ENCODE assay signal across 9 mouse cellular contexts in genomic region chr8:79350094-79350593, GRCm38 (mm10). TPM values are rescaled to one million over a fixed set of nuclear protein-coding genes. Genes with fewer than 3 reads are reported as not detected.
A peak's percentile ranks its signal among the peaks of the same experiment; 100 is the strongest.
DNase-seq lines count a peak whose midpoint lies in the region; ATAC-seq and TF ChIP-seq lines count a peak whose summit lies in the region.
"Had no signal": no experiment of that assay in that cellular context is flagged by ENCODE, and none has a peak within 500 bp of the region (broad histone marks: within the 10 kb centered on the region; RNA-seq: fewer than 3 reads in every experiment).

No protein-coding gene starts in this region.

- 52% methylated on average over 6 of the region's 6 CpGs for WGBS in hindbrain, embryonic 14.5 days
- WGBS in neural tube, embryonic 14.5 days: 43% methylated on average over 6 of the region's 6 CpGs

- H3K27ac ChIP-seq in hindbrain, embryonic 14.5 days: peak overlapping the region; percentile 66
- H3K27ac ChIP-seq in neural tube, embryonic 14.5 days (ENCODE audit: low read depth, low read length): peak overlapping the region; percentile 57
- H3K27ac ChIP-seq: limb, embryonic 12.5 days had no signal

- H3K27me3 ChIP-seq in Patski: no peaks in the 10 kb centered on the region
- no peaks in the 10 kb centered on the region for H3K27me3 ChIP-seq in hindbrain, embryonic 14.5 days (ENCODE audit: control insufficient read depth, insufficient read depth, low read length)
- H3K27me3 ChIP-seq in neural tube, embryonic 14.5 days (ENCODE audit: control insufficient read depth, insufficient read depth, low read length): no peaks in the 10 kb centered on the region
- H3K27me3 ChIP-seq: limb, embryonic 12.5 days had no signal

- intact Hi-C loops in left cerebral cortex, postnatal 14 days (cut with DNase I): no loop called here

- DNase-seq in Patski (ENCODE audit: low read depth, low spot score): peak; percentile 28
- DNase-seq in cerebellum, adult 9-10 months: peak; percentile 95
- DNase-seq in gastrocnemius, postnatal 25 days: peak; percentile 76
- DNase-seq in hindbrain, embryonic 14.5 days (ENCODE audit: low spot score): peak; percentile 53
- peak; percentile 55 to 80 for DNase-seq in left cerebral cortex, postnatal 14 days (ENCODE audit: low spot score in 2 of 2)
- no peak for DNase-seq in thymus, postnatal 10 days (ENCODE audit: low spot score in 2 of 2)
- no peak for DNase-seq in spleen, postnatal 10 days (ENCODE audit: low spot score in 2 of 2)

- H3K4me1 ChIP-seq in hindbrain, embryonic 14.5 days (replicated peaks; ENCODE audit: control insufficient read depth, insufficient read depth, low read length): peaks cover 14% of the 10 kb centered on the region; the same call in 1 of the 2 replicates
- peaks cover 17% of the 10 kb centered on the region for H3K4me1 ChIP-seq in neural tube, embryonic 14.5 days (ENCODE audit: control insufficient read depth, insufficient read depth, low read length)

- H3K4me2 ChIP-seq in hindbrain, embryonic 14.5 days (replicated peaks): no peak overlapping the region
- H3K4me2 ChIP-seq in neural tube, embryonic 14.5 days (ENCODE audit: low read depth, low read length): no peak overlapping the region
- H3K4me2 ChIP-seq: limb, embryonic 12.5 days had no signal

- CTCF ChIA-PET in Patski (lab: Charles Lee): interaction anchor here (1.4 kb wide), 1 partner anchor 10 kb away, joined by 4 read pairs; no protein-coding TSS in a partner anchor

- no peak for ATAC-seq in Patski
- ATAC-seq in hindbrain, embryonic 14.5 days (ENCODE audit: low FRiP score): peak; percentile 79
- peak; percentile 62; the same call in 1 of the 2 replicates for ATAC-seq in neural tube, embryonic 14.5 days (ENCODE audit: low read depth)

- TF ChIP-seq CTCF in Patski (IDR thresholded peaks at IDR 0.05): no peak

- H3K4me3 ChIP-seq in hindbrain, embryonic 14.5 days (replicated peaks; ENCODE audit: low read length): no peak overlapping the region
- no peak overlapping the region for H3K4me3 ChIP-seq in neural tube, embryonic 14.5 days (ENCODE audit: low read depth, low read length)
- H3K4me3 ChIP-seq: limb, embryonic 12.5 days had no signal

- peaks cover 60% of the 10 kb centered on the region for H3K36me3 ChIP-seq in hindbrain, embryonic 14.5 days (replicated peaks; ENCODE audit: control insufficient read depth, insufficient read depth)
- H3K36me3 ChIP-seq in neural tube, embryonic 14.5 days (ENCODE audit: control insufficient read depth, insufficient read depth, low read length): peaks cover 9% of the 10 kb centered on the region

- POLR2A ChIA-PET in Patski (lab: Charles Lee): no interaction called here

- in situ Hi-C loops in Patski (cut with MboI; ENCODE audit: low pct_unique_long_range_greater_than_20kb): no loop called here

- no peaks in the 10 kb centered on the region for H3K9me3 ChIP-seq in hindbrain, embryonic 14.5 days (ENCODE audit: control insufficient read depth, low read length)
- H3K9me3 ChIP-seq in neural tube, embryonic 14.5 days (ENCODE audit: control insufficient read depth, low read length): no peaks in the 10 kb centered on the region
- H3K9me3 ChIP-seq: limb, embryonic 12.5 days had no signal

- H3K9ac ChIP-seq in hindbrain, embryonic 14.5 days: no peak overlapping the region
- no peak overlapping the region for H3K9ac ChIP-seq in neural tube, embryonic 14.5 days (replicated peaks; ENCODE audit: low read depth, low read length)
- H3K9ac ChIP-seq: limb, embryonic 12.5 days had no signal

RNA-seq across cellular contexts. Expression of gene Smad1, which starts 49.2 kb away (rescaled TPM):
- 31.5 TPM for polyA plus RNA-seq in Patski (2021)
- 10 to 100 TPM in 1 of 2 experiments, 1 to 10 TPM in 1; 9.4 to 11.3 TPM for total RNA-seq in gastrocnemius, postnatal 25 days (2021)
- polyA plus RNA-seq in hindbrain, embryonic 14.5 days (2014; fragmentation: Nextera tagmentation; extraction: Ambion mirVana): 75.5 and 84.3 TPM in 2 replicates
- total RNA-seq in left cerebral cortex, postnatal 14 days (2021): 10 to 100 TPM; 31.6 to 33.7 TPM
- 73.5 and 92.4 TPM in 2 replicates for polyA plus RNA-seq in neural tube, embryonic 14.5 days (2014; fragmentation: Nextera tagmentation; extraction: Ambion mirVana)

RNA-seq across cellular contexts. Expression of gene Mmaa, which starts 55.4 kb away (rescaled TPM):
- 12.5 TPM for polyA plus RNA-seq in Patski (2021)
- 10 to 100 TPM; 17.8 to 21.3 TPM for total RNA-seq in gastrocnemius, postnatal 25 days (2021)
- polyA plus RNA-seq in hindbrain, embryonic 14.5 days (2014; fragmentation: Nextera tagmentation; extraction: Ambion mirVana): 15.6 and 15.9 TPM in 2 replicates
- total RNA-seq in left cerebral cortex, postnatal 14 days (2021): 10 to 100 TPM; 22.1 to 24.2 TPM
- polyA plus RNA-seq in neural tube, embryonic 14.5 days (2014; fragmentation: Nextera tagmentation; extraction: Ambion mirVana): 16.1 and 17.2 TPM in 2 replicates

Comparison
In these comparisons a context has a peak if more than half of its experiments do, and no peak if none do; other contexts are left out.
1. DNase-seq: peak in Patski (single experiment), cerebellum, adult 9-10 months (single experiment), gastrocnemius, postnatal 25 days (single experiment), hindbrain, embryonic 14.5 days (single experiment) and left cerebral cortex, postnatal 14 days (2 of 2); none in thymus, postnatal 10 days (0 of 2) and spleen, postnatal 10 days (0 of 2).